Mouse (Mus musculus) telencephalon, adult 2 months (tissue): ENCODE measurements around the gene Uggt2.

Experiments used
- DNase-seq: peaks from one replicate; pipeline ENCODE4 v3.0.0-alpha.2; 2011; ENCODE audit warnings: low read depth, low spot score

Uggt2 gene

DNA sequence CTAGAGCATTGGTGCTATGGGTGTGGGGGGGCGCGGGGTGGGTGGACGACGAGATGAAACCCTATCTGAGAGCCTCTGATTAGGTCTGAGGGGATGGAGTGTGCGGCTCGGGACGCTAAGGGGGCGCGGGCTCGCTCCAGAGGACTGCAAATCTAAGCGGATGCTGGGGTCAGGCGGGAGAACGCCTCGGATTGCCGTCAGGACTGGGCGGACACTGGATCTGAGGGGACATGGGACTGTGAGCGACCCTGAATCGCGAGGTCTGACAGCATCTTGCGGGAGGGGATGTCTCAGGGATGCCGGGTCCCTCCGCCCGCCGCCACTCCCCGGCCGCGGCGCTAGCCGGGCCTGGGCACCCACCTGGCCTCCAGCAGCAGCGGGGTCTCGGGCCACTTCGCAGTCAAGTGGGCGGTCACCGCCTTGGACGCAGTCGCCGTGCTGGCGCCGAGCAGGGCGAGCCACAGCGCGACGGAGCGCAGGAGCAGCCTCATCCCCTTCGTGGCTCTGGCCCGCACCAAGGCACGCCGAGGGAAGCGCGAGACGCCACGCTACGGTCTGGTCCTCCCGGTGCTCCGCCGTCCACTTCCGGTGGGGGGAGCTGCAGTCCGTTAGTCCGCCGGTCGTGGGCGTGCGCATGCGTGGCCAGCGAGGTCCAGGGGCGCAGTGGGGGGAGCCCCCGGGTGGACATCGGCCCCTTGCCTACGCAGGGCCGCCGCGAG lies at the start of gene Uggt2:
TSS of gene Uggt2 (minus strand) at position 580 of the 719 bp plus-strand sequence.
- peak; percentile 62 for DNase-seq

DNA sequence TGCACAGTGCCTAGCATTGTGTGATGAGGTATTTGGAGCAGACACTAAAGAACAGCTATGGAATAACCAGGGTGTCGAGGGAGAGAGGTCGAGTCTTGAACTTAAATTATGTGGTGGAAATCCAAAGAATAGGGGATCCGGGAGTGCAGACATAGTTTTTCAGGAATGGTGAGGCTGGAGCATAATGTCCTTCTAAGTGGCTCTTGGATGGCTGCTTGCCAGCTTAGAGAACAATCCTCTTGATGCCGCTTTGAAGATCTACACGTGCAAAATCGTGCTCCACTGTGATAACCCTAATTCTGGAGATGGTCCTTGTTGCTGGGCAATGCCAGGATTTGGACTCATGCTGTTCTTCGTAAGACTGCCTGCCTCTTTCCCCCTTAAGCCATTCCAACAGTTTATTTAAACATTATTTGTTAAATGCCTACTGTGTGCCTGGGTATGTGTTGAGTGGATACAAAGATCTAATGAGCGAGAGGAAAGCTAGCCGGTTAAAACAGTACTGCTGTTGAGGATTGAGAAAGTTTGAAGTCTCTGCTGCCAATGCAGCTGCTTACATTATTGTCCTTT lies 40.2 kb upstream of the Uggt2 start:
- DNase-seq = no peak

DNA sequence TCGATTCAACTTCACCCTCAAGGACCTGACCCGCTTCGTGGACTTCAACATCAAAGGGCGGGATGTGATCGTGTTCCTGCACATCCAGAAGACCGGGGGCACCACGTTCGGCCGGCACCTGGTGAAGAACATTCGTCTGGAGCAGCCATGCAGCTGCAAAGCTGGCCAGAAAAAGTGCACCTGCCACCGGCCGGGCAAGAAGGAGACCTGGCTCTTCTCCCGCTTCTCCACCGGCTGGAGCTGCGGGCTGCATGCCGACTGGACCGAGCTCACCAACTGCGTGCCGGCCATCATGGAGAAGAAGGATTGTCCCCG lies 39.5 kb upstream of the Uggt2 start:
- DNase-seq = no peak

DNA sequence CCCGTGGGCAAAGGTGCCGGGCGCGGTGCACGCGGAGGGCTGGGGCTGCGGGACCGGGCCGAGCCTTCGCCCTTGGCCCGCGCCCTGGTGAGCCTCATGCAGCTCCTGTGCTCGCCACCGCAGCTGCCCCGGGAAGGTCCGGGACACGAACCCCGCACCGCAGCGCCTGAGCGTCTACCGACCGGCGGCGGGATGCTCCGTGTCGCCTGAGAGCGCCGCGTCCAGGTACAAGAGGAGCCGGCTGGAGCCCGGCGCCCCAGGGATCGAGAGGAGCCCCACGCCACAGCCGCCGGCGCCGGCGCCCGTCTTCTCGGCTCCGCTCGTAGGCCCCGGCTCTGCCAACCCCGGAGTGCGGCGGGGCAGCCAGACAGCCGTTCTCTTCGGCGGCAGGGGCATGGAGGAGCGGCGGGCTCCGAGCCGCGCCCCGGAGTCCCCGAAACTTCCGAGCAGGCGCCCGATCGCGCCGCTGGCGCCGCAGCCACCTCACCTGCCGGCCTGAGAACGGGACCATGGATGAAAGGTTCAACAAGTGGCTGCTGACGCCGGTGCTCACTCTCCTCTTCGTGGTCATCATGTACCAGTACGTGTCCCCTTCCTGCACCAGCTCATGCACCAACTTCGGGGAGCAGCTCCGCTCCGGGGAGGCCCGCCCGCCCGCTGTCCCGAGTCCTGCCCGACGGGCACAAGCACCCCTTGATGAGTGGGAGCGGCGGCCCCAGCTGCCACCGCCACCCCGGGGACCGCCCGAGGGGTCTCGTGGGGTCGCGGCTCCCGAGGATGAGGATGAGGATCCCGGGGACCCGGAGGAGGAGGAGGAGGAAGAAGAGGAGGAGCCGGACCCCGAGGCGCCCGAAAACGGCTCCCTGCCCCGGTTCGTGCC lies 38.9 kb upstream of the Uggt2 start, which contains the start of gene Hs6st3:
TSS of gene Hs6st3 (plus strand) at position 436 of the 880 bp plus-strand sequence.
- no peak for DNase-seq

DNA sequence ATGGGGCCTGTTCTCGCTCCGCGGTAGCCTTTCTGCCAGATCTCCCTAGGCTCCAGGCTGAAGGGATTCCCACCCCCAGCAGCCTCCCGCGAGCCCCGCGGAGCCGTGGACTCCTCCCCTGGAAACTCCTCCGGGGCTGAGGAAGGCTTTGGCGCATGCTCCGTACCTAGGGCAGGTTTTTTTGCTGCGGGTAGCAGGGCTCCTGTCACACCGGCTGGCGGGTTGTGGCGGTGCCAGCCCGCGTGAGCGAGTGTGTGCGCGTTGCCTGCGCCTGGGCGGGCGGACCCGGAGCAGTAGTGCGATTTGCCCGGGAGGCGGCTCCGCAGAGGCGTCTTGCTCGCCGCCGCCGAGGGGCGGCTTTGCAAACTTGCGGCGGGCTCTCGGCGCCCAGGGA lies 38.3 kb upstream of the Uggt2 start:
- peak; percentile 77 for DNase-seq

DNA sequence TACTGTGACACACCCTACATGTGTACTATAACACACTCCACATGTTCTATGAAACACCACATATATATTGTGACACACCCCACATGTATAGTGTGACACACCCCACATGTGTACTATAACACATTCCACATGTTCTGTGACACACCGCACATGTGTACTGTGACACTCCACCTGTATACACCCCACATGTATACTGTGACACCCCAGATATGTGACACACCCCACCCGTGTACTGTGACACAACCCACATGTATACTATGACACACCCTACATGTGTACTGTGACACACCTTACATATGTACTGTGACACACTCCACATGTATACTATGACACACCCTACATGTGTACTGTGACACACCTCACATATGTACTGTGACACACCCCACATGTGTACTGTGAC lies 28.1 kb upstream of the Uggt2 start:
- no peak for DNase-seq

DNA sequence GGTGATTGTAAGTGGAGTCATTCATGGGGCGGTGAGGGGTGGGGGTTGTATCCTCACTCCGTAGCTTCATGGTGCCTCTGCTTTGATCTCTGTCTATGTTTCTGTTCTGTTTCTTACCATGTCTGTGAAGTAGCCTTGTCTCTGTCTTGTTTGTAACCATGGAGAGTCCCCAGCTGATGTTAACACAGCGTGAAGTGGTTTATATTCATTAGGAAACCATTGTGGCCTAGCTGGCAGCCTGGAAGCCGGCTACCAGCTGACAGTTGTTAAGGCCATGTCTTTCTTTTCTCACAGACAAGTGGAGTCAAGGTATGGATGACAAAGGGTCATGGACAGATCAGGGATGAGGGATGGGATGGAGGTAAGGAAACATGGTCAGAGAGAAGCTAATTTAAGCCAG lies 26.6 kb upstream of the Uggt2 start:
- DNase-seq = no peak

DNA sequence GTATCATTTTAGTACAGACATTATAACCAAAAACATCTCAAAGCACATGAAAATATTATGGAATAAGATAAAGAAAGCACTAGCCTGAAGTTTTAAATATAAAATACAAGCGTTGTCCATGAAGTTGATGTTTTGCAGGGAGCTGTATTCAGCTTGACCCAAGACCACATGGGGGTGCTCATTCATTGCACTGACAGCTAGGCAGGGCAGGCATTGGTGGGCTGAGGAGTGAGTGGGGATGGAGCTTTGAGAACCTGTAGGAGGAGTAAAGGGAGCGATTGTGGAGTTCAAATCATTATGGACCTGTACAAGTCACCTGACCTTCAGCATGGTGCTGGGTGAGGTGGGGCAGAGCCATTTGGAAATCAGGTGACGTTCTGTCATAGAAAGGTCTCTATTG lies 24.8 kb upstream of the Uggt2 start:
- no peak for DNase-seq

DNA sequence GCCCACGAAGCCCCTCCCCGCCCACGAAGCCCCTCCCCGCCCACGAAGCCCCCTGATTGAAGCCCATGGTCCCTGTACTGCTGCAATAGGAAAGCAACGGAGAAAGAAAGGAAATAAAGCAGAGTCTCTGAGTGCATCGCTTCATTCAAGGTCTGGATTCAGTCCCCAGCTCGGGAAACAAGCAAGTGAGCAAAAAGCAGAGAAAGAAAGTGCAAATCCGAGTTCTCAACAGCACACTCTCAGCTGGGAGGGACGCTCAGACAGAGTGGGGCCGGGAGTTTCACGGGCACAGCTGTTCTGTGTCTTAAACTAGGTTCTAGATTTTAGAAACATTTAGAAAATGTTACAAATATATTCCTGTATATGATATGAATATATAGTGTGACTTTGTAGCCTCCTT lies 24.4 kb upstream of the Uggt2 start:
- DNase-seq = no peak

DNA sequence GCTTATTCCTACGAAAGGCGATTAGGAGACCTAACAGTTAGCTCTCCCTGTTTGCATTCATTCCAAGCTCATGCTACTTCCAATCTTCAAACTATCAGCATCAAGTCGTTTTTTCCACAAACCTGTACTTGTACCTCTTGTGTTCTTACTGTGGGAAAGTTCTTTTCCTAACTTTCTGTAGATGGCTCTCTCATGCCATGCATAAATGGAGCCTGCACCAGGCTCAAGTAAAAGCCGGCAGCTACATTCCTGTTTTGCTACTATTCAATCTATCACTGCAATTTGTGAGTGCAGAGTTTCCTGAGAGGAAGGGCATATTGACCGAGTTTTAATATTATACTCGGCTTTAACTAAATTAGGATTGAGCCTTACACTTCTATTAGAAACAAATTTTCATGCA lies 13.3 kb upstream of the Uggt2 start:
- no peak for DNase-seq

DNA sequence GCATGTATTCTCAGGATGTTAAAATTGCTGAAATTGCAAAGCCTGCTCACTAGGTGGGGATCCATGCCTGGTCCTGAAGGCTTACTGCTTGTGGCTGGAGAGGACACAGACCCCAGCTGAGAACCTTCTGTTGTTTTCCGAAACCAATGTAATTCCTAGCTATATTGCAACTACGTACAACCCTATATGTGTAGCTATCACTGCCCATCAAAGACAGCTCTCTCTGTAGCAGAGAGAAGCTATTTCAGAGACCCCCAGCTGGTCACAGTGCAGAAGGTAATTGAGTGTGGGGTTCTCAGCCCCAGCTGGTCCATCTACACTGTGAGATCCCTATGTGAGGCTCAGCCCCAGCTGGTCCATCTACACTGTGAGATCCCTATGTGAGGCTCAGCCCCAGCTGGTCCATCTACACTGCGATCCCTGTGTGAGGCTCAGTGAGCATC lies 10.6 kb upstream of the Uggt2 start:
- no peak for DNase-seq

DNA sequence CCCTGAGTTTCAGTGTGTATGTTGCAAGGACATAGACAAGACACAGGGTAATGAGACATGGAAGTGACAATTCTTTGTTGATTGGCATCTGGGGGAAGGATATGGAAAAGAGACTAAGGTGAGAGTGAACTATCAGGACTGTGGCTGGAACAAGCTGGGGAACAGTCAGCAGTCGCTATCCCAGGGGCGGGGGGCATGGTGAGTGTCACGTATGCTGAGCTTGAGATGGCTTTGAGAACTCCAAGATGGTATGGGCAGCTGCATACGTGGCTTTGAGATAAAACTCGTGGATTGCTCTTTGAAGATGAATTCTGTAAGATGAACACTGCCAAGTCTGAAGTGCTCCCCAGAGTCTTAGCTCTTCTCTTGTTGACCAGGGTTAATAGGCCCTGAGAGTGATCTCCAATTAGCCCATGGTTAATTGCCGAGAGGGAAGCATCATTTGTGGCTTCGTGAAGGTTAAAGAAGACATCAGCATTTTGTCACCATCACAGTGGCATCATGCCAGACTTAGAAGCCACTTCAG lies 9.6 kb upstream of the Uggt2 start:
- DNase-seq = no peak

DNA sequence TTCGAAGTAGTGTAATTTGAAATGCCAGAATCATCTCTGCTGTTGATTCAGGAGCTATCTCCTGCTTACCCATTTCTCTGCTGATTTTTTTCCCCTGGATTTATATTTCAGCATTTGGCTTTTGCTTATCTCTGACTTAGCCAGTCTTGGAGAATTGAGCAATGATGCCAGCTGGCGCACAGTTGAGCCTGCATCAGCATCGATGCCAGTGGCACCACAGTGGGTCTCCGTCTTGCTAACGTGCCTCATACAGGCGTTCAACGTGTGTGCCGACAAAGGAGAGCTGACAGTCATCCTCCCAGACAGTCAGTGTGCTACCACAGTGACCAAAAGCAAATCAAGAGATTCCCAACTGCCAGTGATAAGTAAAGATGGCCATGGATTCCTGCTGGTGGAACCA lies 8.4 kb upstream of the Uggt2 start:
- no peak for DNase-seq

DNA sequence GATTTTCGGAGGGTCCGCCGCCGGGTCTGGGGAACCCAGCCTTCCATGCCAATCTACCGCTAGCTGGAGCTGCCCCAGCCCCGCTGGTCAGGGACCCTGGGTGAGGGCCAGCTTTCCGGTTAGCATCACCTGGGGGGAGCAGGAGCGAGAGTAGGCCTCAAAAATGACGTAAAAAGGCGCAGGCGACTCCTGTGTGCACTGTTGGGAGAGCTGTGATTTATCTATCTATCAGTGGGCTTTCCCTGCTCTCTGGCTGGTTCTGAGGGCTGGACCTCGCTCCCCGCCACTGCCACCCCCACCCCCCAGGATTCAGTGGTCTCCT lies 301 bp upstream of the Uggt2 start:
- no peak for DNase-seq

DNA sequence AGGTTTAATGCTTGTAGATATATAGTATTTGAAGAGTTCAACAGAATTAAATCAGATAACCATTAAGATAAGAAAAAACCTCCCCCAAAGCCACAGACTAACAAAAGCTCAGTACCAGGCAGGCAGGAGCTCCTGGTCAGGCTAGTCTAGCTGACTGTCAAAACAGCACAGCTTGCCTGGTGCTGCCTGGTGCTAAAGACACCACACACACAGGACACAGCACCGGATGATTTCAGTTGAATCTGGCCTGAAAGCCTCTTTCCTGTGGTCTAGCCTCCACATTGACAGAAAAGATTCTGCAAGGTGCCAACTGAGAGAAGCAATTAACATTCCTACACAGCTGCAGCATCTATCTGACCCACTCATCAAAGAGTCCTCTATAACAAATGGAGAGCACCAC lies 37.4 kb downstream of the Uggt2 start:
- DNase-seq = no peak

DNA sequence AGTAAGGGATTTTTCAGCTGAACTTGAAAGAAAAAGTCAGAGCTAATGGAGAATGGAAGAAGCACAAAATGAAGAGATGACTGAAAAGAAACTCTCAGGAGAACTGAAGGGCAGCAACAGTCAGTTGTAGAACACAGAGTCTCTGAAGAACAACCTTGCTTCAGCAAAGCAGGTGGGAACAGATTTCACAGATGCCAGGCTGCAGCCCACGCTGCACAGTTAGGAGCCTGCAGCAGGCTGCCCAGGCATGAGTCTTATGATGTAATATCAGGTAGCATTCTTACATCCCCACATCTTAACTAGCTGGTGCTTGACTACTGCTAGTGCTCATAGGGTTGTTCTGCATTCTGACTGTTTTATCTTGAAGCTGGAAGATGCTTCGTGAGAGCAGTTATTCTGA lies 38.5 kb downstream of the Uggt2 start:
- peak; percentile 29 for DNase-seq

DNA sequence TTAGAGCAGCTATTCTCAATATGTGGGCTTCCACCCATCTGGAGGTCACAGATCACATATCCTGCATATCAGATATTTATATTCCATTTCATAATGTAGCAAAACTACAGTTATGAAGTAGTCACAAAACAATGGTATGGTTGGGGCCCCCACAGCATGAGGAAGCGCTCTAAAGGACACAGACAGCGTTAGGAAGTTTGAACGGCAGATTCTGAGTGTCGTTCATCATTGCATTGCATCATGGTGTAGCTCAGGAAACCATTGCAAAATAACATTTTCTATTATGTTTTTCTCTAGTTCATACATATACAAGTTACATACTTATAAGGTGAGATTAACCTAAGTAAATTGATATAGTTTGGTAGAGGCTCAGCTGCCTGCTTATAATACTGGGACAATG lies 42.2 kb downstream of the Uggt2 start:
- no peak for DNase-seq

DNA sequence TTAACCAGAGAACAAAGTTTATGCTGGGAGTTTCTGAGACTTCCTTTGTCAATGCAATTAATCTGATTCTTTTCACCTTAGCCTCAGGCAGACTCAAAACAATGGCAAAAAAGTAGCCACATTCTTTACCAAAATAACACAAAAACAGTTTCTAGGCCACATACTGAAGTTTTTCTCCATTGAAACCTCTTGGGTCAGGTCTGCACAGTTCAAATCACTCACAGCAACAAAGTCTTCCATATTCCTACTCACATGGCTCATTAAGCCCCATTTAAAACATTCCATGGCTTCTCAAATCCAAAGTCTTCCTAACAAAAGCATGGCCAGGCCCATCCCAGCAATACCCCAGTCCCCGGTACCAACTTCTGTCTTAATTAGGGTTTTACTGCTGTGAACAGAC lies 46.3 kb downstream of the Uggt2 start:
- DNase-seq = no peak

DNA sequence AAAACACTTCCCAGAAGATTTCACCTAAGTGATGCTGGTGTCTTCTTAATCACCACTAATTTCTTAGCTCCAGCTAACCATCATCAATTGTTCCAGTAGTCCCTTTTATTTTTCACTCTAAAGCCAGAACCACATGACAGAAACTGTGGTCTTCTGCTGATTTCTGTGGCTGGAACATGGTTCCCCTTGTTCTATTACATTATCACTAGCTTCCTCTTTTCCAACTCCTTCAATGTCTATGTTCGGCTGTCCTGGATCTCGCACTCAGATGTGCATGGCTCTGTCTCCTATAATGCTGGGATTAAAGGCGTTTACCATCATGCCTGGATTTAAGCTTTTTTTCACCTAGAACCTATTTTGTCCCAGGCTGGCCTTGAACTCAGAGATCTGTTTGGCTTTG lies 46.9 kb downstream of the Uggt2 start:
- DNase-seq = no peak

DNA sequence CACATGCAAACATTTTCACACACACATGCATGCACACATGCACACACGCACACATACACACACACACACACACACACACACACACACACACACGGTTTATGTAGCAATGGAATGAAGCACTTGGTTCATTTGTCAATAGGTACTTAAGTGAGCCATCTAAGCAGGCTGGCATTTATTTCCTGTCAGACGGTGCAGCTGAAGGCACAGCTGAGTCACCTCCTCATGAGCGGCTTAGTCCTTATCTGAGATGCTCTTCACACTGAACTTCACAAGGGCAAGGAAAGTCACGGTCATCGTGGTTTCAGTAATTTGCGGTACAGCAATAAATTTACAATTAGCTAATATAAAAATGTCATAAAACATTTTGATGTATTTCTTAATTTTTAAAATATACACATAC lies 55.5 kb downstream of the Uggt2 start:
- no peak for DNase-seq

DNA sequence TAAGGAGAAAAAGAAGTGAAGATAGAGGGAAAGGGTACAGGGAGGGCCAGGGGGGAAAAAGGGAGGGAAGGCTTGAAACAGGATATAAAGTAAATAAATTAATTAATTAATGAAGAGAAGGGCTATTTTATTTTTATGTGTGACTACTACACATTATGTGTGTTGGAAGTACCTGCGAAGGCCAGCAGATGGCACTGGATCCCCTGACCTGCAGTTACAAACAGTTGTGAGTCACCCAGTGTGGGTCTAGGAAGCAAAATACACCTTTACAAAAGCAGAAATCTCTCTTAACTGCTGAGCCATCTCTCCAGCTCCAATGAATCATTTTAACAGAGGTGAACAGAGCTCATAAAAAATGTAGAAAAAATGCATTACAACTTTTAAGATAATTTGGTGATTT lies 59.0 kb downstream of the Uggt2 start:
- no peak for DNase-seq

DNA sequence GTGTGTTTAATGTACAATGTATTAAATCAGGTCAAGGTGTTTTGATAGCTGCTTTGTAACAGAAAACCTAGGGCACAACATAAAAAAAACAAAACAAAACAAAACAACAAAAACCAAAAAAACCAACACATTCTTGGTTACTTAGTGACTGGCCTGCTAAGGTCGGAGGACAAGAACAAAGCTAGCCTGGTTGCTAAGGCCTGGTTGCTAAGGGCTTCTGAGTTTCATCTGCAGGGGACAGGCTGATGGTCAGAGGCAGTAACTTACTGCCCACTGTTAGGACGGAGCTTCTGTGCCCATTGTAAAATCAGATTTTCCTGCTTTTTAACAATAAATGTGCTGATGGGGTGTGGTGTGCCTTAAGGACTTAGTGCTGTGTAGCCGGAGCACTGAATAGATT lies 61.5 kb downstream of the Uggt2 start:
- DNase-seq = no peak
